Comparison of ENCODE assay signal across 25 mouse cellular contexts in genomic region chr3:125327079-125327478, GRCm38 (mm10).
A peak's percentile ranks its signal among the peaks of the same experiment; 100 is the strongest.
DNase-seq lines count a peak whose midpoint lies in the region; ATAC-seq and TF ChIP-seq lines count a peak whose summit lies in the region.
"Had no signal": no experiment of that assay in that cellular context is flagged by ENCODE, and none has a peak within 500 bp of the region (broad histone marks: within the 10 kb centered on the region; RNA-seq: fewer than 3 reads in every experiment).

No protein-coding gene starts in this region.

- no peaks in the 10 kb centered on the region for H3K27me3 ChIP-seq in myocyte (ENCODE audit: control insufficient read depth, insufficient read depth, insufficient read length)
- no peaks in the 10 kb centered on the region for H3K27me3 ChIP-seq in limb, embryonic 10.5 days (ENCODE audit: low read depth, poor library complexity, severe bottlenecking)
- H3K27me3 ChIP-seq: embryonic facial prominence, embryonic 12.5 days; embryonic facial prominence, embryonic 15.5 days; heart, embryonic 13.5 days; Patski had no signal

- no peak for TF ChIP-seq POLR2A in myocyte (IDR thresholded peaks at IDR 0.05; ENCODE audit: insufficient read length, low read depth)

- H3K4me2 ChIP-seq in myocyte (ENCODE audit: low read depth): peak overlapping the region; percentile 10
- H3K4me2 ChIP-seq: embryonic facial prominence, embryonic 12.5 days; embryonic facial prominence, embryonic 15.5 days; heart, embryonic 13.5 days; hindbrain, embryonic 14.5 days had no signal

- no peaks in the 10 kb centered on the region for H3K79me2 ChIP-seq in myocyte (ENCODE audit: control insufficient read depth, insufficient read depth)

- no peaks in the 10 kb centered on the region for H3K4me1 ChIP-seq in limb, embryonic 10.5 days
- H3K4me1 ChIP-seq: embryonic facial prominence, embryonic 12.5 days; embryonic facial prominence, embryonic 15.5 days; heart, embryonic 10.5 days; heart, embryonic 13.5 days had no signal

- H3ac ChIP-seq in myocyte (ENCODE audit: control insufficient read depth, insufficient read length): no peak overlapping the region

- H3K36me3 ChIP-seq in myocyte (ENCODE audit: control insufficient read depth, insufficient read depth): no peaks in the 10 kb centered on the region
- no peaks in the 10 kb centered on the region for H3K36me3 ChIP-seq in limb, embryonic 10.5 days
- H3K36me3 ChIP-seq: embryonic facial prominence, embryonic 12.5 days; embryonic facial prominence, embryonic 15.5 days; heart, embryonic 10.5 days; heart, embryonic 13.5 days had no signal

- 0 out of 2 replicates have a peak, but pooled peaks have one; percentile 42 for ATAC-seq in common myeloid progenitor, adult 5-6 weeks (replicated peaks; ENCODE audit: low read depth, poor library complexity, severe bottlenecking)
- ATAC-seq: forebrain, embryonic 14.5 days; forebrain, postnatal 0 days; hindbrain, postnatal 0 days; inflammation-experienced regulatory T-cells, adult 6 months; Patski had no signal

- H3K4me3 ChIP-seq in layer of hippocampus, adult 2 months: no peak overlapping the region
- no peak overlapping the region for H3K4me3 ChIP-seq in myocyte
- no peak overlapping the region for H3K4me3 ChIP-seq in limb, embryonic 10.5 days
- H3K4me3 ChIP-seq: embryonic facial prominence, embryonic 12.5 days; embryonic facial prominence, embryonic 15.5 days; heart, adult 2 months; heart, embryonic 10.5 days; heart, embryonic 13.5 days had no signal

- peak; percentile 7 for DNase-seq in layer of hippocampus, adult 9-11 months
- DNase-seq in layer of hippocampus, adult 2 months (ENCODE audit: low spot score in 2 of 2): no peak
- no peak for DNase-seq in limb, embryonic 10.5 days (ENCODE audit: low spot score)
- no peak for DNase-seq in cerebellum, postnatal 14 days
- DNase-seq: adrenal gland, postnatal 10 days; adrenal gland, postnatal 36 days; cerebellum, adult 2 months; cerebellum, adult 9-11 months; cerebellum, postnatal 36 days; forebrain, postnatal 0 days; gastrocnemius, postnatal 36 days; heart, adult 2 months; heart, postnatal 14 days; heart, postnatal 4 days had no signal

- no peak for TF ChIP-seq CTCF in layer of hippocampus, adult 2 months (conservative IDR thresholded peaks at IDR 0.05)

- H3K27ac ChIP-seq in layer of hippocampus, adult 2 months: no peak overlapping the region
- H3K27ac ChIP-seq in limb, embryonic 10.5 days: no peak overlapping the region
- H3K27ac ChIP-seq: embryonic facial prominence, embryonic 12.5 days; embryonic facial prominence, embryonic 15.5 days; heart, adult 2 months; heart, embryonic 10.5 days; heart, embryonic 13.5 days; hindbrain, embryonic 14.5 days; hindbrain, postnatal 0 days had no signal

- H3K9me3 ChIP-seq in limb, embryonic 10.5 days (replicated peaks): no peaks in the 10 kb centered on the region
- H3K9me3 ChIP-seq: embryonic facial prominence, embryonic 12.5 days; embryonic facial prominence, embryonic 15.5 days; heart, embryonic 10.5 days; heart, embryonic 13.5 days had no signal

TF ChIP-seq in myocyte, 11 proteins besides CTCF, POLR2A, EP300 and RAD21:
- TF ChIP-seq REST (IDR thresholded peaks at IDR 0.05; ENCODE audit: insufficient read depth, insufficient read length): no peak
- TF ChIP-seq MAX (IDR thresholded peaks at IDR 0.05; ENCODE audit: low read depth): no peak
- TF ChIP-seq POLR2AphosphoS2 (IDR thresholded peaks at IDR 0.05; ENCODE audit: insufficient read length, low read depth): no peak
- peak in 2 of 3 experiments; percentile 4 to 38 for TF ChIP-seq MYOD1 (IDR thresholded peaks at IDR 0.05; ENCODE audit: control insufficient read depth in 1 of 3, insufficient read length in 2 of 3, low read depth in 2 of 3)
- TF ChIP-seq TCF12 (IDR thresholded peaks at IDR 0.05; ENCODE audit: insufficient read depth, poor library complexity, severe bottlenecking): no peak
- TF ChIP-seq SRF (IDR thresholded peaks at IDR 0.05; ENCODE audit: control insufficient read depth, insufficient read length, low read depth): no peak
- TF ChIP-seq CEBPB (IDR thresholded peaks at IDR 0.05; ENCODE audit: insufficient read depth, poor library complexity, severe bottlenecking): no peak
TF ChIP-seq in myocyte: peak in this region for 1.
